Mouse (Mus musculus): ENCODE results near the gene Cdk4.
"Not testable (repeated sequence)": the region's sequence is repeated elsewhere in the genome, so short reads cannot be mapped to it uniquely, and the experiment has no call there.

Cdk4 gene

DNA sequence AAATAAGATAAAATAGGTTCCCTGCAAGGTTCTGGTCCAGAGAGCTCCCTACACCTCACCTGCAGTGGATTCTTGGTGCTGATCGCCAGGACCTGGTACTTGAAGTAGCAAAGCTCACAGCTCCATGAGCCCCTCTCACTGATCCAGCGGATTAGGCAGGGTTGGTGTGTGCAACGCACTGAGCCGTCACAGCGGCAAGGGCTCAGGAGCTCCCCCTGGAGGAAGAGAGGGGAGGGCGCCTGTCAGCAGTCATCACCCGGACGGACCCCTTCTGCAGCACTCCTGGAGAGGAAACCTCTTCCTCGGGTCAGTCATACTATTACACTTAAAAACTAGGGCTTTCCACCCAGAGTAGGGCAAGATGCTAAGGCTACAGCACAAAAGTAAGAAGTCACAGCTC lies 5.2 kb upstream of the Cdk4 start:
- peak; percentile 66 to 74 for DNase-seq (ENCODE audit: low spot score in 2 of 2)

DNA sequence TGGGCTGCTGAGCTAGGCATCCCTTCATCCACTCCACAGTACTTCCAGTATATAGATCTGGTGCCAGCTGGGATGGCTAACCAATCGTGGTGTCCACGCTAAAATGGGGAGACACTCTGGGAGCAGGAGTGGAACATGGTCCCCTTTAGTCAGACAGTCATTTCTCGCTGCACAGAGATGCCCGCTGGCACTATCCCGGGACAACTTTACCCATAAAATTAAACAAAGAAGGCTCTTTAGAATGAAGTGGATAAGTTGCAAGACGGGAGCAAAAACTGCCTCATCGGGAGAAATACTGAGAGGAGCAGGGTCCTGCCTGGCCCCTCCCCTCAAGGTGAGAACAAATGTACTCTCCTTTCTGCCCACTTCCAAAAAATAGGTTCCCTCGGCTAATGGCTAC lies 4.6 kb upstream of the Cdk4 start:
- no peak for DNase-seq (ENCODE audit: low spot score in 2 of 2)

DNA sequence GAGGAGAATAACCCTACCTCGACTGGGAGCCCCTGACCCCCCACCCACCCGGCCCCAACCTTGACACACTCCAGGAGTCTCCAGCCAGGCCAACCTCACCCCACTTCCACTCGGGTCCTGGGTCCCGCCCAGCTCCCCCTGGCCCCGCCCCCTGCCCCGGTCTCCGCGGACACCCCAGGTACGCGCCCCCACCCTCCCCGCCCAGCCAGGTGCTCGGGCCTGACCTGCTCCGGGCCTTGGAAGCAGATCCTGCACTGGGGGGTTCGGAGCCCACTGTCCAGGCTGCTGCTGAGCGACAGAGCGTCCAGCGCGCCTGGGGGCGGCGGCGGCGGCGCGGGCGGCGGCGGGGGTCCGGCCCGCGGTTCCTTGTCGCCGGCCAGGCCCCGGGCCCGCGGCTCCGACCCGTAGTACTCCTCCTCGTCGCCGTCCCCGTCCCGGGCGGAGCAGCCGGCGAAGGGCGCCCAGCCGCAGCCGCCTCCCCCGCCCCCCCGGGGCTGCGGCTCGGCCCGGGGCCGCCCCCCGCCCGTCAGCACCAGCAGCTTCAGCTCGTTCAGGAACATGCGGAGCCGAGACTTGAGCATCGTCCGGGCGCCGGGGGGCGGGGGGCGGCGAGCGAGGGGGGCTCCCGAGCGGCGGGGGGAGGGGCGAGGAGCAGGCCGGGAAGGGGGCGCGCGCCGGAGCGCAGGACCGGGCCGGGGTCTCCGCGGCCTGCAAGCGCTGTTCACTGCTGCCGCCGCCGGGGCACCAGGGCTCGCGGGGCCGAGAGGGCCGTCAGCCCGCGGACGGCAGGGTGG lies 4.0 kb upstream of the Cdk4 start:
- no peak for DNase-seq (ENCODE audit: low spot score in 2 of 2)

DNA sequence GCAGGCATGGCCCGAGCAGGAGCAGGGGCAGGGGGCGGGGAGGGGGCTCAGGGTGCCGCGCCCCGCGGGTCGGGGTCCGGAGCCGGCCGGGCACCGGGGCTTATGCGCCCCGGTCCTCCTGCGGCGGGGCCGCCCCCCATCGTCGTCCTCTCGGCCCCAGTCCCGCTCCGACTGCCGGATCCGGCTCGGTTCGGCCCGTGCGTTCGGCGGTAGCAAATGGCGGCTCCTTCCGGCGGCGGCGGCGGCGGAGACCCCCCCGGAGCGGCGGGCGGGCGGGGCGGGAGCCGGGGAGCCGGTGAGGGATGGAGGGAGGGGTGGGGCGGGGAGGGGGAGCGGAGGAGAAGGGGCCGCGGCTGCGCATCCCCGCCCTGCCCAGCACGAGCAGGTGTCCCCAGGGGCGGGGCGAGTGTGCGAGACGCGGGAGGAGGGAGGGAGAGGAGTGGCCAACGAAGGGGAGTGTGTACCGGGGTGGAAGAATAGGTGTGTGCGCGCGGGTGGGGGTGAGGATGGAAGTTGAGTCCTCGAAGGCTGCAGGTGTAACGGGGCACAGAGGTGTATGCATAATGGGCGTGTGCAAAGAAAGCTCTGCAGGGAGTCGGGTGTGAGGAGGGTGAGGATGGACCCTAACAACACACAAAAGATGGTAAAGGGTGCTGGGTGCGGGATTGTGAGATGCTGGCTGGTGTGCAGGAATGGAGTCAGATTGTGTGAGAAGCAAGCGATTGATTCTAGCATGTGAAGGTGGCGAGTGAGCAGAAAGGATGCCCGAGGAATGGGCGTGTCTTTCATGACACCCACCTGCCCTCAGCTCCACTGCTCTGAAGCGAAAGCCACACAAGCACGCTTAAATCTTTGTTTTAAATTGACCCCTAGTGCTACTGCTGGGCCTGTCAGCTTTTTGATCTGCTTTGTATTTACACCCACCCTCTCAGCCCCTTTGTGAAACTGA lies 3.1 kb upstream of the Cdk4 start, which contains the start of gene March9:
March9 (minus strand) TSS at position 217 of the 949 bp plus-strand sequence.
- DNase-seq (ENCODE audit: low spot score in 2 of 2), result peak; percentile 79 to 83

DNA sequence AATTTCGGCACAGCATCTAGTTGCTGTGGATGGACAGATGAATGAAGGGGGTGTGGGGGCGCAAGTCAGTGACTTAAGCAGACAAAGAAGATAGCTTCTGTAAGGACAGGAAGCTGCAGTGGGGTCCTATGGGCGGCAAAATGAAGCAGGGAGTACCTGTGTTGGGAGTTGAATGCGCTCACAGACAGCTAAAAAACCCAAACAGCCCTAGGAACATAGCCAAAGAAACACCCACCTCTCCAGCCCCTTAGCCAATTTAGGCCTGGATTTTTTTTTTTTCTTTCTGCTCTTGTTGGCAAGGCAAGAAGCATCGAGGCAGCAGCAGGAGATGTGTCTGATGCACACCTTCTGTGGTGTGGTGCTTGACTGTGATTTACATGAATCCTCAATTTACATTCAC lies 2.2 kb upstream of the Cdk4 start:
- no peak for DNase-seq (ENCODE audit: low spot score in 2 of 2)

DNA sequence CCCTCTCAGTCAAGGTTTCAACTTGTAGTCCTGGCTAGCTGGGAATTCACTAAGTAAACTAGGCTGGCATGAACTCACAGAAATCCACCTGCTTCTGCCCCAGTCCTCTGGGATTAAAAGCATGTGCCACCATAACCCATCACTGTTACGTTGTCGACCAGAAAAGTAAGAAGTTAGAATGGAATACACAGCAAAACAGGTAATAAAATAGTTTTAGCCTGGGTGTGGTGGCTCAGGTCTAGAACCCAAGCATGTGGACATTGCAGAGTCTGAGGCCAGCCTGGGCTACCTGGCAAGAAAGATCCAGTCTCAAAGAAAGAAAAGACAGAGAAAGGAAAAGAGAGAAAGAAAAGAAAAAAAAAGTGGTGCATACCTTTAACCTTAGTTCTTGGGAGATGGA lies 1.8 kb upstream of the Cdk4 start:
- no peak for DNase-seq (ENCODE audit: low spot score in 2 of 2)

DNA sequence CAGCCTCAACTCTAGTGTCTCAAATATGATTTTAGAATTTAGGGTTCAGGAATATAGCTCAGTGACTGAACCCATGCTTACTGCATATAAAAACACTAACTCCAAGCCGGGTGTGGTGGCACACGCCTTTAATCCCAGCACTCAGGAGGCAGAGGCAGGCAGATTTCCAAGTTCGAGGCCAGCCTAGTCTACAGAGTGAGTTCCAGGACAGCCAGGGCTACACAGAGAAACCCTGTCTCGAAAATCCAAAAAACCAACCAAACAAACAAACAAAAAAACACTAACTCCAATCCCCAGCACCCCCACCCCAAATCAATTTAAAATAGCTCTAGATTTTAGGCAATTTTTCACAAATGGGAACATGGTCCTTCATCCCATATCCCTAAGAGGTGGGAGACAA lies 1.2 kb upstream of the Cdk4 start:
- not testable (repeated sequence) for DNase-seq (ENCODE audit: low spot score in 2 of 2)

DNA sequence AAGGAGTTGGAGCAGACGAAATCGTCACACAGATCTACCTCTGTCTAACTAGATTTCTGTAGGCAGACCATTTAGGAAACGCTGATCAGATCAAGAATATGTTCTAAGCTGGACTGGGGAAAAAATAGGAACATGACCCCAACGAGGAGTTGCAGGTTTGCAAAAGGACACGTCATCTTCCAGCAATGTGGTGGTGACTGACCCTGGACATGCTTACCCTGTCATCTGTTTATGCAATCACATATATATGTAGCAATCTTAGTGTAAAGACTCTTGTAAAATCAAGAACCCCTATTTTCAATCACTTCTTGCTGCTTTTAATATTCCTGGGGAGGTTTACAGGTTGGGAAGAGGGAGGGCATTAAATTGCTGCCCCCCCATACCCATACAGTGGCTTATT lies 831 bp upstream of the Cdk4 start:
- DNase-seq (ENCODE audit: low spot score in 2 of 2), result no peak

DNA sequence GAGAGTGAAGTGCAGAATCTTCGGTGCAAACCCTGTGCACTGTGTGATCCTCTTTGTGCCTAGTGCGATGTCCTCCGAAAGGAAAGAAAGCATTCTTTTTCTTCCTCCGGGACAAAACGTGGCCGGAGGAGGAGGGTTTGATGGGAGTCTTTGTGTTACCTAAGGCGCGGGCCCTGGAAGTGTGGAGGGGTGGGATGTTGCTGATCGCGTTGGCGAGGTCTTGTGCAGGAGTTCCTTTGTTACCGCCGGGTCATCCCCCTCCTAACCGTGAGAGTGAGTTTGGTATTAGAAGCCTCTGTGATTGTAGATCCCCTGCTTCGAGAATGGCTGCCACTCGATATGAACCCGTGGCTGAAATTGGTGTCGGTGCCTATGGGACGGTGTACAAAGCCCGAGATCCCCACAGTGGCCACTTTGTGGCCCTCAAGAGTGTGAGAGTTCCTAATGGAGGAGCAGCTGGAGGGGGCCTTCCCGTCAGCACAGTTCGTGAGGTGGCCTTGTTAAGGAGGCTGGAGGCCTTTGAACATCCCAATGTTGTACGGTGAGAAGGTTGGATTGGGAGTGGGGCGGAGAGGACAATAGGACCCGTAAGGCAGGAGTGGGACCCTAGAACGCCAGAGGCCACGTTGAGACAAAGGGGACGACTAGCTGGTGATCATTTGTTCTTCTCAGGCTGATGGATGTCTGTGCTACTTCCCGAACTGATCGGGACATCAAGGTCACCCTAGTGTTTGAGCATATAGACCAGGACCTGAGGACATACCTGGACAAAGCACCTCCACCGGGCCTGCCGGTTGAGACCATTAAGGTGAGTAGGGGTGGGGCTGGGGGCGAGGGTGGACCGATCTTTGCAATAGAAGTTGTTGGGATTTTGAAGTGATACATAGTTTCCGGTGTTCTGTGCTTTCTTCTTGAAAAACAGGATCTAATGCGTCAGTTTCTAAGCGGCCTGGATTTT lies 858 bp downstream of the Cdk4 start:
- no peak for DNase-seq (ENCODE audit: low spot score in 2 of 2)

DNA sequence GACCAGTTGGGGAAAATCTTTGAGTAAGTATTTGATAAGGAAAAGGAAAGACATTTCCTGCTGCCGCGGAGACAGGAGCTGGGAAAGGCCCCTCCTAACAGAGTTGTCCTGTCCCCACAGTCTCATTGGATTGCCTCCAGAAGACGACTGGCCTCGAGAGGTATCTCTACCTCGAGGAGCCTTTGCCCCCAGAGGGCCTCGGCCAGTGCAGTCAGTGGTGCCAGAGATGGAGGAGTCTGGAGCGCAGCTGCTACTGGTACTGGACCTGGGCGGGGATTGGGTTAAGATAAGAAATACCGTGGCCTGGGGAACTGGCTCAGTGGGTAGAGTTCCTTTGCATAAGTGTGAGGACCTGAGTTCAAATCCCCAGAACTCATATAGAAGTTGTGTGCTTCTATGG lies 2.6 kb downstream of the Cdk4 start:
- no peak for DNase-seq (ENCODE audit: low spot score in 2 of 2)

DNA sequence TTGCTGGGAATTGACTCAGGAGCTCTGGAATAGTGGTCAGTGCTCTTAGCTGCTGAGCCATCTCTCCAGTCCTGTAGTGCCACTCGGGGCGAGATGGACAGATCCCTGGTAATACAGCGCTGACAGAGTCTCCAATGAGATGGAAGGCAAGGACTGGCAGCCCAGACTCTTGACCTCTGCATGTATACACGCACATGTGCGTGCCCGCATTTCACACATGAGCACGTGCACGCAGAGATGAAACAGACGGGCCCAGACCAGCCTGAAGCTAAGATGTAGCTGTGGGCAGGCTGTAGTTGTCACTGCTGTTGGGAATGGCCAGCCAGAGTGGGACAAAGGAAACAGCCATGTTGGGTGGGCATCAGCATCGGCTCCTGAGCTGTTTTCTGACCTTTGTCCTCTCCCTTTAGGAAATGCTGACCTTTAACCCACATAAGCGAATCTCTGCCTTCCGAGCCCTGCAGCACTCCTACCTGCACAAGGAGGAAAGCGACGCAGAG lies 3.2 kb downstream of the Cdk4 start:
- DNase-seq (ENCODE audit: low spot score in 2 of 2), result no peak

DNA sequence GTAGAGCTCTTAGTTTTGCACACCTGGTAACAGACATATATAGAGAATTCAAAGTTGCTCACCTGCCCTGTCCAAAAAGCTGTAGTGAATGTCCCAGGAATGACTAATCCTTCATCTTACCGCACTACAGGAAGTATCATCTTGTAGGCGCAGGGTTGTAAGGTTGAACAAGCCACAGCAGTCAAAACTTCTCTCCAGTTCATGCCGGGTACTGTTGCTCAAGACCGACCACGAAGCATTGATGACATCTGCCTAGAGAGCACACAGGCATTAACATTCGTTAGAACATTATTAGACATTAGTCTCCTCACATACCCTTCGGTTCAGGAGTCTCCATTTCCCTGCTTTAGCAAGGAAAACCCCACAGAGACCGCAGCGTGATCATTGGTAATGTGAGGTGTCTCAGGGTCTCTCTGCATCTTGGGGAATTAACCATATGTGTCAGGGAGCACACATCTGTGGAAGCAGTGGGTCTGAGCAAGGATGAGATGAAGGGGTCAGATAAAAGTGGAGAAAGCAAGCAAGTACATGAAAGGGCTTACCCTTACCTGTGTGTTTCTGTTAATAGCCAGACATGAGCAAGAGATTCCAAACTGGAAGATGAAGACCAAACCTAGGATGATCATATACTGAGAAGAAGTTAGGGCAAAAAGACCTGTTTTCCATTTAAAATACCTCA lies 5.2 kb downstream of the Cdk4 start:
- DNase-seq (ENCODE audit: low spot score in 2 of 2), result no peak

DNA sequence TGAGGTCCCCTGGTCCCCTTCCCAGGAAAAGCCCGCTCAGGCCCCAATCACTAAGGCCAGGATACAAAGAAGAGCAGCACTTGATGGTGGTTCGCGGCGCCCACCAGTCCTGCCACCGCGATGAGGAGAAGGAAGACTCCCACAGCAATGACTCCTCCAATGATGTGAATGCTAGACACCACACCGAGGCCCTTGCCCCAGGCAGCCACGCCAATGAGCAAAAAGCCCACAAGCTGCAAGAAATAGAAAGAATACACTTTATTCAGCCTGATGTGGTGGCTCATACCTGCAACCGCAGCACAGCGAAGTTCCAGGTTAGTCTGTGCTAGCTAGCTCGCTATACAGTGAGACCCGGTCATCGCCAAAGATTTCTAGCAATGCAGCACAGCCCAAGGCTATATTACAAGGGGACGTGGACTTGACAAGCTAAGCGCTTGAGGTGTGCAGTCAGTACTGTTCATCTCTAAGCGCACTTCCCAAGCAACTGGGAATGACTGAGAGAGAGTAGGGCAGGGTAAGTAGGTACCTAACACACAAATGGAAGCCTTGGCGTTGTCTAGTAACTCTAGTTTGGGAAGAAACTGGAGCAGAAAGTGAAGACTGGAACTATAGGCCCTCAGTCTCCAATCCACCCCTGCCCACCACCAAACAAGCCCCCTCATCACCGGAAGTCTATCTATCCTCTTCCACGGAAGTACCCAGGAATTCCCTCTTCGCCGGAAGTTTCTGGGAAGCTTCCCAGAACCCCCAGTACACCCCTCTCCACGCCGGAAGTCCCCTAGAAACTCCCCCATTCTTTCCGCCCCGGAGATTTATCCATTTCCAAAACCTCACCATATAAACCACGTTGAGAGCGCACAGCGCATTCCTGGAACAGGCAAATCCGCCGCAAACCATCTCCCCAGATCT lies 6.2 kb downstream of the Cdk4 start:
- DNase-seq (ENCODE audit: low spot score in 2 of 2), result no peak

DNA sequence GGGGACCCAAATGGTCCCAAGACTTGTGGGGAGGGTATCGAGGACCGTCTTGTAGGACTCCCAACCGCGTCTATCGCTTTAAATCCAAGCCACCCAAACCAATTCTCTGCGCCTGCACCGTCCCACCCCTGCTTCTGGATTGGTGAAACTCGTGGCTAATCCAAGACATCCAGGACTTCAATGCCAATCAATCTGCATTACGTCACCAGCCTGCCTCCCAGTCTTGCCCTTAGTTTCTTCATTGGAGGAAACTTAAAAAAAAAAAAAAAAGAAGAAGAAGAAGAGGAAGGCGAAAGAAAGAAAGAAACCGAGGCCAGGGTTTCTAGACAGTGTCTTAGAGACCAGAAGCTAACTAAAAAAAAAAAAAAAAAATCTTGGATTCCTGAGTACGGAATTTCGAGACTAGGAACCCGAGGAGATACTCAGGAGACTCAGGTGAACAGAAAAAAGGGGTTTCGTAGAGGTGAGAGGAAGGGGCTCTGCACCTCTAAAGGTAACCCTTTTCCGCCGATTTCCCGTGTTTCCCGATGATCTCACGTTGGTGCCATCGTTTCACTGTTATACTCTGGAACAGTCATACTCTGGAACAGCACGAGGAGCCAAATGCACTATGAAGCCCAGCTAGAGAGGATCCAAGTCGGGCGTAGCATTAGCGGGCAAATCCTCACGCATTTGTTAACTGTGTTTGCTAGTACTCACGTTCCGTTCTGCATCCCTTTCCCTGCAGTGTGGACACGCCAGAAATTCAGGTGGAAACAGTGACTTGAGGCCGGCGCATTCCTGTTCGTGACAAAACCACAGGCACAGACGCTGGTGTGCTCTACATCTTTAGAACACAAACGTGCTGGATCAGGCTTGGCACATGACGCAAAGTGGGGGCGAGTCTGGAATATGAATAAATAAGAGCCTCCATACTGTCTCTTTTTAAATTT lies 7.1 kb downstream of the Cdk4 start, which contains the start of gene Tspan31:
Tspan31 (minus strand) TSS at position 75 of the 932 bp plus-strand sequence.
- peak; percentile 81 to 87 for DNase-seq (ENCODE audit: low spot score in 2 of 2)

DNA sequence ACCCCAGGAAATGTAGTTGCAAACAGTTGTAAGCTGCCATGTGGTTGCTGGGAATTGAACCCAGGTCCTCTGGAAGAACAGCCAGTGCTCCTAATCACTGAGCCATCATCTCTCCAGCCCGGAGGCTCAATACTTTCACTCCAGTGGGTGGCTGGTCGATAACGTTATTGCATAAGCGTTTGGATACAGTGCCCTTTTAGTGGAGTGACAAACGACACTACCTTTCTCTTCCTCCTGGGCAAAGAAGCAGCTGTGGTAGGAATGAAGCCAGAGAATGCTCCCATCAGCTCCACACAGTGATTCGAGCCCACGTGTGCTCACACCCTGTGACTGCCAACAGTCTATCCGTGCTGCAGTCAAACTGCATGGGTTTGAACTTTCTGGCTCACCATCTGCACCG lies 7.9 kb downstream of the Cdk4 start:
- DNase-seq (ENCODE audit: low spot score in 2 of 2), result no peak

DNA sequence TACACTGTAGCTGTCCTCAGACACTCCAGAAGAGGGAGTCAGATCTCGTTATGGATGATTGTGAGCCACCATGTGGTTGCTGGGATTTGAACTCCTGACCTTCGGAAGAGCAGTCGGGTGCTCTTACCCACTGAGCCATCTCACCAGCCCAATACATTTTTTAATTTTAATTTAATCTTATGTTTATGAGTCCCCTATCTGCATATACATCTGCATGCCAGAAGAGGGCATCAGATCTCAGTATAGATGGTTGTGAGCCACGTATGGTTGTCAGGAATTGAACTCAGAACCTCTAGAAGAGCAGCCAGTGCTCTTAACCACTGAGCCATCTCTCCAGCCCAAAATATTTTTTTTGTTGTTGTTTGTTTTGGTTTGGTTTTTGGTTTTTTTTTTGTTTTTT lies 8.9 kb downstream of the Cdk4 start:
- DNase-seq (ENCODE audit: low spot score in 2 of 2), result not testable (repeated sequence)

DNA sequence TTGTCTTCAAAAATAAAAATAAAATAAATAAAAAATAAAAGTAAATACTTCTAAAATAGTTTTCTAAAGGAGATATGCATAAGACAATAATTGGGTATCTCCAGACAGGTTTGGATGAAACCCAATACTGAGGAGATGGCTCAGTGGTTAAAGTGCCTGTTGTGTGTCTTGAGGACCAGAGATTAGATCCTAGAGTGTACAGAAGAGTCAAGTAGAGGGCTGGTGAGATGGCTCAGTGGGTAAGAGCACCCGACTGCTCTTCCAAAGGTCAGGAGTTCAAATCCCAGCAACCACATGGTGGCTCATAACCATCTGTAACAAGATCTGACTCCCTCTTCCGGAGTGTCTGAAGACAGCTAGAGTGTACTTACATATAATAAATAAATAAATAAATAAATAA lies 9.6 kb downstream of the Cdk4 start:
- not testable (repeated sequence) for DNase-seq (ENCODE audit: low spot score in 2 of 2)

DNA sequence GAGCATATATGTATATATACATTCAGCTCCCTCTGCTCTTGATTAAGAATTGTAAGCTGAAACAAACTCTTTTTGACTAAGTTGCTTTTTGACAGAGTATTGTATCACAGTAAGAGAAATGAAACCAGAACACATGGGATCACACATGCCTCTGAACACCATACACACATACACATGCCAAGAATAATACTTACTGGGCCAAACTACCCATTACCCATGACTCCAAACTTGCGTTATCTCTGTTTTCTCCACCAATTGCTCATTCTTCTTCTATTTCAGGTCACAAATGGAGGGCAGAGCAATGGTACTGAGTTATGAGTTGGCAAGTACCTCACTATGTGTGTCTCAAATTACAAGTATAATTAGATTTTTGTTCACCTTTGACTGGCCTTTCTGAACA lies 10.6 kb downstream of the Cdk4 start:
- no peak for DNase-seq (ENCODE audit: low spot score in 2 of 2)

DNA sequence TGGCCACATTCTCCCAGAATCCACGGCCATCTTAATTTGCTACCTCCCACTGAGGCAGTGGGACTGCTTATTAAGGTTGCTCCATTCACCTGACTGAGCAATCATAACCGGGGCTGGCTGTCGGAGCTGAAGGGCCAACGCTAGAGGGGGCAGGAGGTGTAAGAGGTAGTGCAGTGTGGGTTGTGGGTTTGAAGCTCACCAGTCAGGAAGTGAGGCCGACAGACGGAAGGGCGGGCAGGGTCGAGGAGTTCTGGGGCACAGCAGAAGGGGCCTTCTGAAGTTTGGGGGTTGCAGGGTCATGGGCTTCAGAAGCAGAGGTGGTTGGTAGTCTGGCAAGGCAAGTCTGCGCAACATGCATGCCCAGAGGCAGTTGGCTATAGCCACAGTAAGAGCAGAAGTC lies 11.7 kb downstream of the Cdk4 start, which contains the start of gene Agap2:
Agap2 (plus strand) TSS at position 205 of the 400 bp plus-strand sequence.
- DNase-seq (ENCODE audit: low spot score in 2 of 2), result peak; percentile 85 to 86

Measured in spleen, postnatal 36 days (tissue).